Mouse (Mus musculus): ENCODE results near the gene Amd2.

GRCm38 (mm10) chr10:35711792-35712191, at the start of gene Amd2:
- TF ChIP-seq ZC3H11A (IDR thresholded peaks at IDR 0.05; ENCODE audit: low read depth, low read length) (no peak), CTCF (conservative IDR thresholded peaks at IDR 0.05 in 1 of 2, IDR thresholded peaks at IDR 0.05 in 1 of 2; ENCODE audit: low read depth in 2 of 2, low read length in 2 of 2) (no peak), E2F4 (IDR thresholded peaks at IDR 0.05; ENCODE audit: insufficient replicate concordance, low read depth, low read length) (no peak), MAZ (IDR thresholded peaks at IDR 0.05; ENCODE audit: low read depth, low read length) (no peak), TBP (conservative IDR thresholded peaks at IDR 0.05; ENCODE audit: low read depth, low read length) (no peak), MAX (IDR thresholded peaks at IDR 0.05; ENCODE audit: low read length) (no peak), POLR2AphosphoS2 (IDR thresholded peaks at IDR 0.05; ENCODE audit: low read depth, low read length) (no peak), MAFK (IDR thresholded peaks at IDR 0.05; ENCODE audit: insufficient replicate concordance, low read length) (no peak), BHLHE40 (IDR thresholded peaks at IDR 0.05; ENCODE audit: low read depth, low read length) (no peak), TCF12 (IDR thresholded peaks at IDR 0.05; ENCODE audit: low read depth, low read length) (no peak), POLR2A (IDR thresholded peaks at IDR 0.05; ENCODE audit: low read depth, low read length) (no peak)
